Mouse (Mus musculus): ENCODE measurements at regions not wholly inside any gene's neighbourhood (a gene's known extent, or its start where the extent isn't known, plus 50 kb on each side); places are given as distances from the start of the nearest gene placed in this dataset.

- TF ChIP-seq CTCF (IDR thresholded peaks at IDR 0.05; ENCODE audit: low read depth, low read length) = no peak
- TF ChIP-seq POLR2A (IDR thresholded peaks at IDR 0.05; ENCODE audit: insufficient read depth, low read length) = no peak
Measured at GRCm38 (mm10) chr16:51906686-51907085, 124.3 kb upstream of the Cblb start.
